Mouse (Mus musculus) C2C12 (cell line): ENCODE measurements around the gene Cpne2.

ENCODE experiments used
- CTCF ChIP-seq: IDR thresholded peaks from one replicate; pipeline ENCODE4 v1.5.1; 2011; ENCODE audit not compliant: control insufficient read depth, insufficient read depth, insufficient read length
- MYOD1 ChIP-seq: IDR thresholded peaks from one replicate; pipeline ENCODE4 v1.6.1; 2011; ENCODE audit warnings: low read depth; ENCODE audit not compliant: control insufficient read depth, insufficient read length
- MYOG ChIP-seq: IDR thresholded peaks from one replicate; pipeline ENCODE4 v1.6.1; 2011; ENCODE audit not compliant: control insufficient read depth, insufficient read length; ENCODE audit errors: extremely low read depth

DNA sequence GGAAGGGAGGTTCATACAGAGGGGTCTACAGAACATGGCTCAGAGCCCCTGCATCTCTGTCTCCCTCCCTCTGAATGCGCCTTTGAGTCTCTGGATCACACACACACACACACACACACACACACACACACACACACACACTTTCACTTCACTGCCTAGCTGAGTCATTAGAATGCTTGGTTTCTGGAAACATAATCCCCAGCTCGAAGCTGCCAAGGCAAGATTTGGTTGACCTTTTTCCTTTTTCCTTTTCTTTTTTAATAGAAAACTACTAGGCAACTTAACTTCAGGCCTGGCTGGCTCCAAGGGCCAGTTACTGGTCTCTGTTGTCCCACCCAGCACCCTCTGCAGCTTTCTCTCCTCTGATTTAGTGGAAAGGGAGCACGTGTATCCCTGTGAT lies 16.0 kb upstream of the Cpne2 start:
- TF ChIP-seq CTCF (no peak), MYOD1 (no peak), MYOG (no peak)
